In genomic region chr10:41000965-41001364, GRCm38 (mm10) we compare ENCODE assay signal across 19 mouse cellular contexts.
"Had no signal": no experiment of that assay in that cellular context is flagged by ENCODE, and none has a peak within 500 bp of the region (broad histone marks: within the 10 kb centered on the region; RNA-seq: fewer than 3 reads in every experiment).

No protein-coding gene starts in this region.

- H3K27me3 ChIP-seq: midbrain, embryonic 12.5 days; neural tube, embryonic 13.5 days; neural tube, embryonic 15.5 days had no signal

- H3K9me3 ChIP-seq: midbrain, embryonic 10.5 days; midbrain, embryonic 12.5 days; neural tube, embryonic 13.5 days; neural tube, embryonic 15.5 days had no signal

- DNase-seq: lung, adult 18-20 months; lung, embryonic 14.5 days; lung, postnatal 10 days; lung, postnatal 4 days; midbrain, embryonic 14.5 days; retina, postnatal 1 day; right cerebral cortex, adult 18-20 months; right cerebral cortex, postnatal 25 days; right cerebral cortex, postnatal 4 days; spleen, adult 18-20 months; thymus, adult 18-20 months; thymus, postnatal 14 days; thymus, postnatal 36 days had no signal

- H3K27ac ChIP-seq: liver, embryonic 14.5 days; midbrain, embryonic 10.5 days; midbrain, embryonic 12.5 days; neural tube, embryonic 13.5 days; neural tube, embryonic 15.5 days had no signal

- H3K36me3 ChIP-seq: midbrain, embryonic 10.5 days; midbrain, embryonic 12.5 days; neural tube, embryonic 13.5 days; neural tube, embryonic 15.5 days had no signal

- H3K4me3 ChIP-seq: midbrain, embryonic 10.5 days; midbrain, embryonic 12.5 days; myocyte; neural tube, embryonic 13.5 days; neural tube, embryonic 15.5 days had no signal
